Mouse (Mus musculus): ENCODE data around the gene Mrc2.

Gene Mrc2

GRCm38 (mm10) chr11:105390290-105390689, 97.8 kb downstream of the Mrc2 start:
- DNase-seq (ENCODE audit: low spot score in 2 of 2), result no peak
